Mouse (Mus musculus): ENCODE data around the gene 2810408A11Rik.

2810408A11Rik gene

GRCm38 (mm10) chr11:69848021-69848420 lies 52.8 kb downstream of the 2810408A11Rik start:
- DNase-seq (ENCODE audit: low spot score) = no peak
